Mouse (Mus musculus) embryonic facial prominence, embryonic 10.5 days (tissue): Measurements from ENCODE around the gene Hist1h4d. TPM values are rescaled to one million over a fixed set of nuclear protein-coding genes. Genes with fewer than 3 reads are reported as not detected.

Source experiments
- DNase-seq: peaks from one replicate; pipeline ENCODE4 v3.0.0-alpha.2; 2017; ENCODE audit warnings: low spot score
- H3K27ac ChIP-seq: fragments of 300-500 bp; sonication (generic); replicated peaks from 2 replicates; pipeline ENCODE4 v1.5.1; 2016; ENCODE audit warnings: mild to moderate bottlenecking
- H3K27me3 ChIP-seq: fragments of 300-500 bp; sonication (generic); replicated peaks from 2 replicates; pipeline ENCODE4 v1.6.1; 2016; ENCODE audit warnings: low read depth, mild to moderate bottlenecking; ENCODE audit not compliant: poor library complexity, severe bottlenecking
- H3K36me3 ChIP-seq: fragments of 300-500 bp; sonication (generic); replicated peaks from 2 replicates; pipeline ENCODE4 v1.6.1; 2016; ENCODE audit warnings: mild to moderate bottlenecking, moderate library complexity
- H3K4me1 ChIP-seq: fragments of 300-500 bp; sonication (generic); 2 replicates; pipeline ENCODE4 v1.6.1; 2016
- H3K4me3 ChIP-seq: fragments of 300-500 bp; sonication (generic); 2 replicates; pipeline ENCODE4 v1.5.1; 2016; ENCODE audit warnings: mild to moderate bottlenecking, moderate library complexity
- H3K9me3 ChIP-seq: fragments of 300-500 bp; sonication (generic); 2 replicates; pipeline ENCODE4 v1.6.1; 2016; ENCODE audit warnings: mild to moderate bottlenecking
- WGBS: fragments of 180-500 bp; shearing (Covaris S2); methylation state at CpG from one replicate; pipeline ENCODE4 v1.1.7; 2016; 5-methylcytosine and 5-hydroxymethylcytosine counted together
- microRNA-seq: library from miRNA; unstranded; fragments of <30 nt; microRNA quantifications from one replicate; pipeline ENCODE4, GENCODE M21; 2017
- polyA plus RNA-seq: library from polyadenylated mRNA; unstranded; fragments of >200 nt; fragmentation: Nextera tagmentation; extraction: Ambion mirVana; gene quantifications from 2 replicates; pipeline ENCODE4 v1.2.1, GENCODE M21; 2016

Hist1h4d gene
- polyA plus RNA-seq, 1 experiment from 2014 or later: 97.2 TPM

GRCm38 (mm10) chr13:23622861-23623450 is 41.6 kb downstream of the Hist1h4d start:
- H3K27ac ChIP-seq: peak overlapping the region; percentile 97
- WGBS: 31% methylated on average over 7 of the region's 7 CpGs

GRCm38 (mm10) chr13:23630653-23631052 is 49.3 kb downstream of the Hist1h4d start:
- H3K4me3 ChIP-seq: no peak overlapping the region
- 45% methylated on average over 1 of the region's 1 CpGs for WGBS

More at GRCm38 (mm10) chr13:23622861-23623450, 41.6 kb downstream of the Hist1h4d start:
- Histone ChIP-seq H3K27me3 (peaks cover 3% of the 10 kb centered on the region; the same call in 1 of the 2 replicates), H3K36me3 (no peaks in the 10 kb centered on the region), H3K4me3 (peak overlapping the region; percentile 76), H3K4me1 (peaks cover 18% of the 10 kb centered on the region), H3K9me3 (no peaks in the 10 kb centered on the region)
- no peak for DNase-seq

More at GRCm38 (mm10) chr13:23630653-23631052, 49.3 kb downstream of the Hist1h4d start:
- no peaks in the 10 kb centered on the region for H3K9me3 ChIP-seq
- no peaks in the 10 kb centered on the region for H3K36me3 ChIP-seq
- no peaks in the 10 kb centered on the region for H3K4me1 ChIP-seq
- DNase-seq: no peak
- H3K27ac ChIP-seq: no peak overlapping the region
- H3K27me3 ChIP-seq: peaks cover 3% of the 10 kb centered on the region; the same call in 1 of the 2 replicates

Small RNA genes within 50 kb of the gene (microRNA-seq; reads per million reads assigned to microRNA genes)
- gene Gm44297 (not detected), gene Gm44359 (not detected), gene Gm44394 (not detected)

Other genes with a start within 250 kb of the Hist1h4d start
- gene Zfp322a, start 212.4 kb upstream of the Hist1h4d start, polyA plus RNA-seq: 59.9 and 60.6 TPM in 2 replicates
- 15.0 and 15.6 TPM in 2 replicates for gene Abt1, start 157.7 kb upstream of the Hist1h4d start, polyA plus RNA-seq
- 0.12 and 0.16 TPM in 2 replicates for gene Btn1a1, start 115.7 kb upstream of the Hist1h4d start, polyA plus RNA-seq
- gene Btn2a2, start 92.7 kb upstream of the Hist1h4d start, polyA plus RNA-seq: 0.99 and 1.2 TPM in 2 replicates
- gene Hist1h4h, start 50.5 kb upstream of the Hist1h4d start, polyA plus RNA-seq: 2.7 and 3.0 TPM in 2 replicates
- gene Hist1h2af, start 47.7 kb upstream of the Hist1h4d start, polyA plus RNA-seq: 4.8 and 5.5 TPM in 2 replicates
- 6.5 and 7.7 TPM in 2 replicates for gene Hist1h3g, start 46.2 kb upstream of the Hist1h4d start, polyA plus RNA-seq
- gene Hist1h2bh, start 38.2 kb upstream of the Hist1h4d start, polyA plus RNA-seq: 1.1 TPM in 2 replicates
- gene Hist1h3f, start 37.5 kb upstream of the Hist1h4d start, polyA plus RNA-seq: 0.97 and 1.2 TPM in 2 replicates
- gene Hist1h4f, start 29.9 kb upstream of the Hist1h4d start, polyA plus RNA-seq: 1.00 and 1.2 TPM in 2 replicates
- gene Hist1h1d, start 28.3 kb upstream of the Hist1h4d start, polyA plus RNA-seq: 0.58 and 0.60 TPM in 2 replicates
- gene Hist1h3e, start 19.2 kb upstream of the Hist1h4d start, polyA plus RNA-seq: 5.8 and 6.8 TPM in 2 replicates
- gene Hist1h2ae, start 10.4 kb upstream of the Hist1h4d start, polyA plus RNA-seq: 96.8 and 97.7 TPM in 2 replicates
- 7.0 and 9.8 TPM in 2 replicates for gene Hist1h2bg, start 10.2 kb upstream of the Hist1h4d start, polyA plus RNA-seq
- gene Hist1h2bf, start 7.4 kb upstream of the Hist1h4d start, polyA plus RNA-seq: 4.0 and 4.8 TPM in 2 replicates
- 0.97 and 3.8 TPM in 2 replicates for gene Hist1h2ad, start 7.2 kb upstream of the Hist1h4d start, polyA plus RNA-seq
- gene Hist1h3d, start 5.8 kb upstream of the Hist1h4d start, polyA plus RNA-seq: 9.3 and 10.5 TPM in 2 replicates
- 3.1 and 4.0 TPM in 2 replicates for gene Hist1h2be, start 39.5 kb downstream of the Hist1h4d start, polyA plus RNA-seq
- gene Hist1h1e, start 41.0 kb downstream of the Hist1h4d start, polyA plus RNA-seq: 18.4 and 19.5 TPM in 2 replicates
- 0.91 and 1.3 TPM in 2 replicates for gene Hist1h2ac, start 102.3 kb downstream of the Hist1h4d start, polyA plus RNA-seq
- 19.0 and 20.3 TPM in 2 replicates for gene Hist1h2bc, start 102.6 kb downstream of the Hist1h4d start, polyA plus RNA-seq
- 0.28 TPM in 1 of 2 replicates, not detected in the other for gene Hist1h1t, start 114.2 kb downstream of the Hist1h4d start, polyA plus RNA-seq
- 6.6 and 6.8 TPM in 2 replicates for gene Hist1h4c, start 116.9 kb downstream of the Hist1h4d start, polyA plus RNA-seq
- 1.5 and 2.0 TPM in 2 replicates for gene Hfe, start 129.3 kb downstream of the Hist1h4d start, polyA plus RNA-seq
- 9.1 and 9.2 TPM in 2 replicates for gene Hist1h1c, start 157.2 kb downstream of the Hist1h4d start, polyA plus RNA-seq
- gene Hist1h3c, start 164.0 kb downstream of the Hist1h4d start, polyA plus RNA-seq: 8.6 and 10.0 TPM in 2 replicates
- gene Hist1h2bb, start 165.1 kb downstream of the Hist1h4d start, polyA plus RNA-seq: 1.9 and 2.9 TPM in 2 replicates
- gene Hist1h2ab, start 169.5 kb downstream of the Hist1h4d start, polyA plus RNA-seq: 39.1 and 43.8 TPM in 2 replicates
- 9.5 and 10.3 TPM in 2 replicates for gene Hist1h3b, start 170.7 kb downstream of the Hist1h4d start, polyA plus RNA-seq
- gene Hist1h4b, start 175.4 kb downstream of the Hist1h4d start, polyA plus RNA-seq: 2.8 and 7.1 TPM in 2 replicates
- 0.54 and 0.65 TPM in 2 replicates for gene Hist1h4a, start 179.6 kb downstream of the Hist1h4d start, polyA plus RNA-seq
- gene Hist1h3a, start 180.8 kb downstream of the Hist1h4d start, polyA plus RNA-seq: 4.7 and 5.0 TPM in 2 replicates
- gene Hist1h1a, start 182.1 kb downstream of the Hist1h4d start, polyA plus RNA-seq: 2.7 and 4.0 TPM in 2 replicates
- 0.26 TPM in 1 of 2 replicates, not detected in the other for gene Trim38, start 188.3 kb downstream of the Hist1h4d start, polyA plus RNA-seq
- gene Slc17a2, start 225.4 kb downstream of the Hist1h4d start, polyA plus RNA-seq: not detected in 2 replicates